In genomic region chr17:44780353-44780752, GRCm38 (mm10) we compare ENCODE assay signal across 35 mouse cellular contexts.
"Had no signal": no experiment of that assay in that cellular context is flagged by ENCODE, and none has a peak within 500 bp of the region (broad histone marks: within the 10 kb centered on the region; RNA-seq: fewer than 3 reads in every experiment).

No protein-coding gene starts in this region.

- DNase-seq: heart, postnatal 10 days; heart, postnatal 14 days; heart, postnatal 36 days; heart, postnatal 4 days; kidney, adult 11 months; kidney, adult 18-20 months; kidney, adult 2 months; kidney, adult 8-10 months; kidney, adult 9 months; kidney, postnatal 10 days; kidney, postnatal 14 days; kidney, postnatal 25 days; kidney, postnatal 36 days; kidney, postnatal 4 days; layer of hippocampus, adult 9-11 months; layer of hippocampus, postnatal 36 days had no signal

- H3K4me3 ChIP-seq: heart, embryonic 12.5 days; heart, embryonic 13.5 days; heart, embryonic 15.5 days; hindbrain, embryonic 10.5 days; hindbrain, embryonic 12.5 days; hindbrain, embryonic 13.5 days; hindbrain, embryonic 15.5 days; intestine, embryonic 15.5 days; kidney, embryonic 15.5 days; layer of hippocampus, adult 2 months; left cerebral cortex, adult 2 months had no signal

- H3K27ac ChIP-seq: heart, embryonic 13.5 days; heart, embryonic 15.5 days; hindbrain, embryonic 10.5 days; hindbrain, embryonic 12.5 days; hindbrain, embryonic 13.5 days; hindbrain, embryonic 14.5 days; hindbrain, embryonic 15.5 days; hindbrain, postnatal 0 days; intestine, embryonic 15.5 days; kidney, embryonic 15.5 days; kidney, postnatal 0 days; layer of hippocampus, adult 2 months; left cerebral cortex, adult 2 months had no signal

- H3K36me3 ChIP-seq: heart, embryonic 12.5 days; heart, embryonic 13.5 days; heart, embryonic 15.5 days; hindbrain, embryonic 10.5 days; hindbrain, embryonic 12.5 days; hindbrain, embryonic 13.5 days; hindbrain, embryonic 15.5 days; intestine, embryonic 15.5 days; kidney, embryonic 15.5 days had no signal

- H3K4me2 ChIP-seq: heart, embryonic 11.5 days; heart, embryonic 12.5 days; heart, embryonic 13.5 days; heart, embryonic 15.5 days; hindbrain, embryonic 12.5 days; hindbrain, embryonic 13.5 days; hindbrain, embryonic 14.5 days; hindbrain, embryonic 15.5 days; intestine, embryonic 15.5 days; kidney, embryonic 15.5 days had no signal

- H3K9me3 ChIP-seq: heart, embryonic 12.5 days; heart, embryonic 13.5 days; heart, embryonic 15.5 days; hindbrain, embryonic 10.5 days; hindbrain, embryonic 12.5 days; hindbrain, embryonic 13.5 days; hindbrain, embryonic 15.5 days; intestine, embryonic 15.5 days; kidney, embryonic 15.5 days had no signal

- ATAC-seq: hindbrain, embryonic 16.5 days; hindbrain, postnatal 0 days; inflammation-experienced regulatory T-cells, adult 6 months; intestine, embryonic 15.5 days; intestine, embryonic 16.5 days; intestine, postnatal 0 days had no signal

- H3K9ac ChIP-seq: heart, embryonic 12.5 days; heart, embryonic 13.5 days; heart, embryonic 15.5 days; hindbrain, embryonic 12.5 days; hindbrain, embryonic 13.5 days; hindbrain, embryonic 14.5 days; hindbrain, embryonic 15.5 days; intestine, embryonic 15.5 days; kidney, embryonic 15.5 days had no signal

- H3K27me3 ChIP-seq: heart, embryonic 12.5 days; heart, embryonic 13.5 days; heart, embryonic 15.5 days; hindbrain, embryonic 12.5 days; hindbrain, embryonic 13.5 days; hindbrain, embryonic 15.5 days; intestine, embryonic 15.5 days; kidney, embryonic 15.5 days had no signal
